Mouse (Mus musculus) megakaryocyte progenitor cell, adult 5-6 weeks (primary cell): Measurements from ENCODE around the gene Prelid3b. TPM values are rescaled to one million over a fixed set of nuclear protein-coding genes. Genes with fewer than 3 reads are reported as not detected.
A peak's percentile ranks its signal among the peaks of the same experiment; 100 is the strongest.

Experiments used
- ATAC-seq: replicated peaks from 2 replicates; pipeline ENCODE4 v1.8.0; 2016; ENCODE audit warnings: mild to moderate bottlenecking, moderate TSS enrichment, inconsistent platforms; ENCODE audit not compliant: poor library complexity
- total RNA-seq, 2 experiments: library from RNA; stranded (forward) in 1 of 2; stranded (reverse) in 1 of 2; fragments of 157-497, 149-512 nt in 1 of 2; fragments of 200-1000 nt in 1 of 2; gene quantifications; 2 replicates each; pipeline versions ENCODE4 v1.2.3 to v1.2.4; 2015 to 2017

The Prelid3b gene
- total RNA-seq, 2 experiments from 2014 or later = 87.2 to 145 TPM

GRCm38 (mm10) chr2:174463789-174464523 lies 8.9 kb downstream of the Prelid3b start, which contains the start of gene Atp5e:
Gene Atp5e, minus strand, starts transcription at chr2:174464105.
- peak; percentile 96 for ATAC-seq

DNA sequence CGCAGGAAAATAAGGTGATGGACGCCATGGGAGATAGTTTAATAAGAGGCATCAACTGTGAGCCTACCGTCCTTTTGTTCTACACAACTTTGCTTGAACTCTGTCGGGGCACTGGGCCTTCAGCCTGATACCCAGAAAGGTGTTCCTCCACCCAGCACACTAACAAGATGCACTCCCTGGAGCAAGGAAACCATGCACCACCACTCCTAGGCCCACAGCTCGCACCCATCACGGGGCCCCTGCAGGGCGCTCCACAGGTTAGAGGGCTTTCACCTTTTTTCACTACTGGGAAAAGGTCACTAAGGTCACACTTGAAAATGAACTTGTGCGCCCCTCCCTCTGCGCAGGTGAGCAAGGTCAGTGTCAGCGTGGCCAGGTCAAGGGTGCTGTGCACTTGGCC lies 9.5 kb downstream of the Prelid3b start:
- peak; percentile 15 for ATAC-seq

- ATAC-seq = peak; percentile 16; the same call in 1 of the 2 replicates
These were observed 13.5 kb downstream of the Prelid3b start for GRCm38 (mm10) chr2:174459365-174459764.

DNA sequence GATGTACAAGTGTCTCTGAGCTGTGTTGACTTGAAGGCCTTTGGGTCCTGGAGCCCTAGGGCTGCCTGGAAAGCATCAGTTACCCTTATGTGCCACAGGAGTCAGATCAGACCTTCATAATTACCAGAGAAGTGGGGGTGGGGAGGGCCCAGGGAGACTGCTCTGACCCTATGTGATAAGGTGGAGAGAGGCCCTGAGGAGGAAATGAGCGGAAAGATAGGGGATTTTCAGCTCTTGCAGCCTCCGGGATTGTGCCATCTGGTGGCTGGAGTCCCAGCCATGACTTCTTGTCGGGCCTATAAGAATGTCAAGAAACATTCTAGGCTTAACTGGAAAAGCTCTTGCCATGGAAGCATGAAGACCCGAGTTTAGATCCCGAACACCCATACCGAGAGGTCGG lies 19.2 kb downstream of the Prelid3b start:
- ATAC-seq = peak; percentile 96

- ATAC-seq = peak; percentile 20
These were observed 22.5 kb downstream of the Prelid3b start, which contains the start of gene Tubb1 for GRCm38 (mm10) chr2:174450353-174450752. Gene Tubb1, plus strand, starts transcription at chr2:174450695.

- ATAC-seq = no peak
These were observed 24.5 kb downstream of the Prelid3b start for GRCm38 (mm10) chr2:174448405-174448804.

DNA sequence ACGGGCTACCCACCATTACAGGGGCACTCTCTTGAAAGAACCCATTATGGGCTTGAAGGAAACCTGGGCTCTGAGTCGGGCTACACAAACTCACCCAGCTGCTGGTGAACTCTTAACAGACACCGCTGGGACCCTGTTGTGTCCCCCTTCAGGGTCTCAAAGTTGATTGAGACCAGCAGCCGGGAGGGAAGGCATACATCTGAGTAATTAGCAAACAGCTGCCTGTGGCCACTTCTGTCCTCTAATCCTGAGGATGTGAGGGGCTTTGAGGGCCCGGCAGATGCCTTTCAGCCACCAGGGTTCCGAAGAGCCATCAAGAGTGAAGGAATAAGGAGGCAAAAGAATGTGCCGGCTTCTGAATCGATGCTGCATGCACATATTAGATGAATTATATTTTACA lies 26.0 kb downstream of the Prelid3b start:
- ATAC-seq = no peak

DNA sequence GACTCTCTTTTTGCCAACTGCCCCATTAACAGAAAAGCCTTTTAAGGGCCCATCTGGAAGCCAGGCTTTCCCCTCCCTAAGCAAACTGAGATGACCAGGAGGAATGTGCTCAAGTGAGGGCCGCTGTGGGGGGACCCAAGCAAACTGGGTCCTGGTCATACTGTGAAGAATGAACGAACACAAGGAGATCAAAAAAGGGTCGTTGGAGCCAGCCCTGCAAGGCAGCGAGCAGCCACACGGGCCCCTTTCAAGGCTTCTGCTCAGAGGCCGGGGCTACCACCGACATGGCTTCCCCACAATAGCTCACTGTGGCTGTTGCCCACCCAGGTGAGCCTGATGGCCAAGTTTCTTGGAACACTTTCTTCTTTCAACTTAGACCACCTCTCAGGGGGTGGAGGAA lies 26.4 kb downstream of the Prelid3b start:
- no peak for ATAC-seq

GRCm38 (mm10) chr2:174445018-174445417 lies 27.9 kb downstream of the Prelid3b start:
- no peak for ATAC-seq

DNA sequence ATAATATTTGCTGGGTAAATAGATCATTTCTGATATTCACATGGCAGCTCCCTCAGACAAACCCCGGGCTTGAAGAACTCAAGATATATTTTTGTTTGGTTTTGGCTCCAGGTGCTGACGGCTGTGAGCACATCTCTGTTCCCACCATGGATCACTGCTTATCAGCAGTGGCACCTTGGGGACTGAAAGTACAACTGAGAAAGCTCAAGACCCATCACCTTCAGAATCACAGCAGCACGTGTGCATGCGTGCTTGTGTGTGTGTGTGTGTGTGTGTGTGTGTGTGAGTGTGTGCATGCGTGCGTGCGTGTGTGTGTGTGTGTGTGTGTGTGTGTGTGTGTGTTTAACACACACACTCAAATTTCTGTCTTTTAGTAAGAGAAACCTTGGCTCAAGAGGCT lies 28.5 kb downstream of the Prelid3b start:
- ATAC-seq = 0 out of 2 replicates have a peak, but pooled peaks have one; percentile 14

GRCm38 (mm10) chr2:174443046-174443445 lies 29.8 kb downstream of the Prelid3b start:
- ATAC-seq = no peak

DNA sequence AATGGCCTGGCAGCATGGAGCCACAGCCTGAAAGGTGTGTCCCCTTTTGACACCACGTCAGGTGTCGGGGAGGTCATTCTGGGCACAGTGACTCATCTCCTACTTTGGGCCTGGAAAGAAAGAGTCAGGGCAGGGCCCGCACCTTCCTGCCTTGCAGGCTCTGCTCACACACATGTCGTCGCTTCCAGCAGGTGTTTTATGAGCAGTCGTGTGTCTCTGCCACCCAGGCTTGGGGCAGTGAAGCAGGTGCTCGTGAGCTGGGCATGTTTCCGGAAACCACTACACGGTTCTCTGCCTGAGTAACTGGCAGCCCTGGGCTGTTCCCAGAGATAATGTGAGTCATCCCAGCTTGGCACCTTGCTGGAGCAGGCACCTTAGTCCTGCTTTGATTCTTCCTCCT lies 30.4 kb downstream of the Prelid3b start:
- no peak for ATAC-seq

- no peak for ATAC-seq
These were observed 31.0 kb downstream of the Prelid3b start for GRCm38 (mm10) chr2:174441898-174442297.

GRCm38 (mm10) chr2:174439961-174440360 lies 32.9 kb downstream of the Prelid3b start:
- ATAC-seq = 0 out of 2 replicates have a peak, but pooled peaks have one; percentile 0

DNA sequence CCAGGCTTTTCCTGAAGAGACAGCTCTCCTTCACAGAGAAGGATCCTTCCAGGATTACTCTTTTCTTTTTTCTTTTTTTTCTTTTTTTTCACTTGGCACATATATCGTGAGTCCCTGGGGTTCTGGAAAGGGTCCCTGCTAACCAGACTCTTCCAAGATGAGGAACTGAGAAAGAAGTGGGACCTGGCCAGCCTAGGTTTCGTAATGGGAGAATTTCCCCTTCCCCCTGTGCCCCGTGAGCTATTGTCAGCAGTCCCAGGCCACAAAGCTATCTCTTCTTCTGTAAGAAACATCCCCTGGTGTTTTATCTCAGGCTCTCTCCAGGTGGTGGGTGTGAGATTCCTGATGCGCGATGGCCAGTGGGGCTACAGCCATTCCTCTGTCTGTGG lies 33.4 kb downstream of the Prelid3b start:
- peak; percentile 36 for ATAC-seq

GRCm38 (mm10) chr2:174438737-174439449 lies 34.0 kb downstream of the Prelid3b start, which contains the start of gene Ctsz:
Gene Ctsz, minus strand, starts transcription at chr2:174439039.
- ATAC-seq = peak; percentile 41

- no peak for ATAC-seq
These were observed 34.7 kb downstream of the Prelid3b start for GRCm38 (mm10) chr2:174438181-174438580.

GRCm38 (mm10) chr2:174437697-174437982 lies 35.2 kb downstream of the Prelid3b start:
- peak; percentile 47 for ATAC-seq

- ATAC-seq = peak; percentile 14
These were observed 35.8 kb downstream of the Prelid3b start for GRCm38 (mm10) chr2:174436916-174437696.

GRCm38 (mm10) chr2:174436076-174436701 lies 36.7 kb downstream of the Prelid3b start:
- peak; percentile 17 for ATAC-seq

- ATAC-seq = no peak
These were observed 37.9 kb downstream of the Prelid3b start for GRCm38 (mm10) chr2:174434943-174435342.
